Mouse (Mus musculus): Measurements from ENCODE around the gene Gch1. TPM values are rescaled to one million over a fixed set of nuclear protein-coding genes. Genes with fewer than 3 reads are reported as not detected.

The Gch1 gene
- polyA plus RNA-seq, 1 experiment from 2014 or later, result 3.0 TPM

DNA sequence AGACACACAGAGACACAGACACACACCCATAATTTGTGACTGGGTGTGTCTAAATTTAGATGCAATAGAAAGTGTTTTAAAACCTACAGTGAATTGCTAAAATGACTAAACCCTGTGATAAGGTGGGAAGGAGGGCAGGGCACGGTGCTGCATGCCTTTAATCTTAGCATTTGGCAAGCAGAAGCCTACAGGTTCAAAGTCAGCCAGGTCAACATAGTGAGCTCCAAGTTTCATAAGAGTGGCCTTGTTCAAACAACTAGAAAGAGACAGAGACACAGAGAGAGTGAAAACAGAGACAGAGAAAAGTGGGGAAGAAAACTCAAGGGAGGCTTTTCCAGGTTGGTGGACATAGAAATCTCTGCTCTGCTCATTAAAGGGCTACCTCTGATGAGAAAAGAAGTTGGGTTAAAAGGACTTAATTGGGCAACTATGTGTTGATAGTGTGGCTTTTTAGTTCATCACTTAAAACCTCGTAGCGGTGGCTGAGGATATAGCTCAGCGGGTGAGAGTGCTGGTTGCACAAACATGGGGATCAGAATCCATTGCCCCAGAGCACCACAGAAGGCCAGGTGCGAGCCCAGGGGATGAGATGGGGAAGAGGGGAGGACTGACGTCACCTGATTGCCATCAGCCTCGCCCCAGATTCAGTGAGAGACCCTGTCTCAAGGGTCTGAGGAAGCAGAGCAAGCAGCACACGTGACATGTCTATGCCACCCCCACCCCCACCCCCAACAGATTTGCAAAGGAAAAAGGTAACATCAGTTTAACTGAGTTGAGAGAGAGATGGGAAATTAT, 31.2 kb upstream of the Gch1 start:
- no peak overlapping the region for H3K4me3 ChIP-seq
- H3K36me3 ChIP-seq, result no peaks in the 10 kb centered on the region
- H3K9me3 ChIP-seq, result no peaks in the 10 kb centered on the region
- no peaks in the 10 kb centered on the region for H3K27me3 ChIP-seq
- H3K9ac ChIP-seq, result no peak overlapping the region
- H3K4me2 ChIP-seq, result no peak overlapping the region
- WGBS, result 87% methylated on average over 8 of the region's 8 CpGs
- no peaks in the 10 kb centered on the region for H3K4me1 ChIP-seq (replicated peaks)
- ATAC-seq (ENCODE audit: low FRiP score), result no peak
- no peak overlapping the region for H3K27ac ChIP-seq

GRCm38 (mm10) chr14:47218766-47219606, 29.8 kb upstream of the Gch1 start:
- WGBS, result 81% methylated on average over 9 of the region's 9 CpGs
- H3K27me3 ChIP-seq, result no peaks in the 10 kb centered on the region
- H3K36me3 ChIP-seq, result no peaks in the 10 kb centered on the region
- no peaks in the 10 kb centered on the region for H3K4me1 ChIP-seq (replicated peaks)
- ATAC-seq (ENCODE audit: low FRiP score), result no peak
- H3K4me3 ChIP-seq, result no peak overlapping the region
- H3K27ac ChIP-seq, result no peak overlapping the region
- H3K9ac ChIP-seq, result no peak overlapping the region
- no peaks in the 10 kb centered on the region for H3K9me3 ChIP-seq
- no peak overlapping the region for H3K4me2 ChIP-seq

GRCm38 (mm10) chr14:47216541-47216940, 27.3 kb upstream of the Gch1 start:
- H3K4me3 ChIP-seq, result no peak overlapping the region
- WGBS, result 86% methylated on average over 2 of the region's 2 CpGs

GRCm38 (mm10) chr14:47214367-47214766, 25.2 kb upstream of the Gch1 start:
- Histone ChIP-seq H3K9me3 (no peaks in the 10 kb centered on the region), H3K4me3 (no peak overlapping the region), H3K4me2 (no peak overlapping the region), H3K4me1 (replicated peaks) (no peaks in the 10 kb centered on the region), H3K27me3 (no peaks in the 10 kb centered on the region), H3K27ac (no peak overlapping the region), H3K9ac (no peak overlapping the region), H3K36me3 (no peaks in the 10 kb centered on the region)
- ATAC-seq (ENCODE audit: low FRiP score), result no peak
- 83% methylated on average over 5 of the region's 5 CpGs for WGBS

More at GRCm38 (mm10) chr14:47216541-47216940, 27.3 kb upstream of the Gch1 start:
- Histone ChIP-seq H3K36me3 (no peaks in the 10 kb centered on the region), H3K9me3 (no peaks in the 10 kb centered on the region), H3K4me2 (no peak overlapping the region), H3K27ac (no peak overlapping the region), H3K9ac (no peak overlapping the region), H3K4me1 (replicated peaks) (no peaks in the 10 kb centered on the region), H3K27me3 (no peaks in the 10 kb centered on the region)
- ATAC-seq (ENCODE audit: low FRiP score), result no peak

GRCm38 (mm10) chr14:47213305-47213704, 24.1 kb upstream of the Gch1 start:
- H3K27ac ChIP-seq, result no peak overlapping the region
- no peak overlapping the region for H3K9ac ChIP-seq
- no peak overlapping the region for H3K4me2 ChIP-seq
- 87% methylated on average over 4 of the region's 4 CpGs for WGBS
- no peaks in the 10 kb centered on the region for H3K9me3 ChIP-seq
- H3K36me3 ChIP-seq, result no peaks in the 10 kb centered on the region
- H3K4me3 ChIP-seq, result no peak overlapping the region
- no peaks in the 10 kb centered on the region for H3K4me1 ChIP-seq (replicated peaks)
- no peak for ATAC-seq (ENCODE audit: low FRiP score)
- no peaks in the 10 kb centered on the region for H3K27me3 ChIP-seq

DNA sequence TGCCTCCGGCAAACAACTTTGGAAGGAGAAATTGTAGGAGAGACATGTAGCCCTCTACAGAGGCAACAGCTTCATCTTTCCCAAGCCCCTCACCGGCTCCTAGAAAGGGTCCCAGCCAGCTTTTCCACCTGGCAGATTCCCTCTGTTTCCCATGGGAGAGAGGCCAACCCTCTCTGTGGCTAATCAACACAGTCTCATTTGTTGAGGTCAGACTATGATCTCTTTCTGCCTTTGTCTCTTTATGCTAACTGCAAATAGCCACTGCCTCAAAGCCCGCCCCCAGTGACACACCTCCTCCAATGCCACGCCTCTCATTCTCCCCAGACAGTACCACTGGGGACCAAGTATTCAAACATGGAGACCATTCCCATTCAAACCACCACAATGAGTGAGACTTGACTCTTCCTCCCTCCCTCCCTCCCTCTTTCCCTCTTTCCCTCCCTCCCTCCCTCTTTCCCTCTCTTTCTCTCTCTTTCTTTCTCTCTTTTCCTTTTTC, 20.5 kb upstream of the Gch1 start:
- no peaks in the 10 kb centered on the region for H3K9me3 ChIP-seq
- H3K4me3 ChIP-seq, result no peak overlapping the region
- H3K4me1 ChIP-seq (replicated peaks), result no peaks in the 10 kb centered on the region
- no peak overlapping the region for H3K9ac ChIP-seq
- 74% methylated on average over 4 of the region's 4 CpGs for WGBS
- no peaks in the 10 kb centered on the region for H3K27me3 ChIP-seq
- H3K36me3 ChIP-seq, result no peaks in the 10 kb centered on the region
- no peak for ATAC-seq (ENCODE audit: low FRiP score)
- no peak overlapping the region for H3K4me2 ChIP-seq
- H3K27ac ChIP-seq, result no peak overlapping the region

DNA sequence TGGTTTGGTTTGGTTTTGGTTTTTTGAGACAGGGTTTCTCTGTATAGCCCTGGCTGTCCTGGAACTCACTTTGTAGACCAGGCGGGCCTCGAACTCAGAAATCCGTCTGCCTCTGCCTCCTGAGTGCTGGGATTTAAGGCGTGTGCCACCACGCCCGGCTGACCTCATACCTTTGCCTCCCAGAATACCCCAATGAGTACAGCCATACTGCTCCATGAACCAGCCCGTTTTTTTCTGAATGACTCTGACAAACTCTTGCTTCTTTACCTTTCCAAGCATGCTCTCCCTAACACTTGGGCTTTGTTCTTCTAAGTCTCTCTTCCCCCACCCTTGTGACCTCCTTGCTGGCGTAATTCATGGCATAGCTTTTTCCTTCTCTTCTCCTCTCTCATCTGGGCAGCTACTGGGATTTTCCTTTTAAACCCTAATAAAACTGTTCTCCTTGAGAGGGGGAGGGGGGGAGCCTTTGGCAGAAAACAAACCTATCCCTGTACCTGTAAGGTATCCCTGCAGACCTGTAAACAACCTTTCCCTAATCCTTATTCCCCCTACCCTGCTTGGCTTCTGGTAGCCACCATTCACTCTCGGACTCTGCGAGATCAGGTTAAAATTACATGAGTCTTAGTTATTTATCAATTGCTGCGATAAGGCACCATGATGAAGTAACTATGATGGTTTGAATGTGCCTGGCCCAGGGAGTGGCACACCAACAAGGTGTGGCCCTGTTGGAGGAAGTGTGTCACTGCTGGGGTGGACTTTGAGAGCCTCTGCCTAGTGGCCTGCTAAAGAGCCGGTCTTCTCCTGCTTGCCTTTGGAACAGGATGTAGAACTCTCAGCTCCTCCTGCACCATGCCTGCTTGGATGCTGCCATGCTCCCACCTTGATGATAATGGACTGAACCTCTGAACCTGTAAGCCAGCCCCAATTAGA, 19.6 kb upstream of the Gch1 start:
- no peak overlapping the region for H3K4me3 ChIP-seq
- H3K9ac ChIP-seq, result no peak overlapping the region
- 89% methylated on average over 12 of the region's 12 CpGs for WGBS
- no peaks in the 10 kb centered on the region for H3K36me3 ChIP-seq
- H3K4me1 ChIP-seq (replicated peaks), result no peaks in the 10 kb centered on the region
- no peak overlapping the region for H3K27ac ChIP-seq
- H3K27me3 ChIP-seq, result no peaks in the 10 kb centered on the region
- ATAC-seq (ENCODE audit: low FRiP score), result no peak
- H3K4me2 ChIP-seq, result no peak overlapping the region
- H3K9me3 ChIP-seq, result no peaks in the 10 kb centered on the region

DNA sequence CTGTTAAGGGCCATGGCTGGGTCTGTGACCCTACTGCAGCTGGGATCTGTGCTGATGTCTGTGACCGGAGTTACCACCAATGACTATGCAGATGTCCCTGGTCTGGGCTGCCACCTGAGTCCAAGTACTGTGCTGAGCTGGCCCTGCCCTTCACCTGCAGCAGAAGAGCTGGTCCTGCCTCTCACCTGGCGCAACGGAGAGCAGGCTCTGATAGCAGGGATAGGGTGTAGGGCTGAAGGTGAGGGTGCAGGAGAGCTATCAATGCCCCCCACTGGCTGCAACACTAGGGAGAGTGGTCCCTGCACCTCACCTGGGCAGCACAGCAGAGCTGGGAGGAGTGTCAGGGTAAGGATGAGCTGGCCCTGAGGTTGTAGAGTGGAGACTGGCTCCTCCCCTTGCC, 17.4 kb upstream of the Gch1 start:
- ATAC-seq (ENCODE audit: low FRiP score), result no peak

GRCm38 (mm10) chr14:47205270-47205972, 16.2 kb upstream of the Gch1 start:
- Histone ChIP-seq H3K27me3 (no peaks in the 10 kb centered on the region), H3K36me3 (no peaks in the 10 kb centered on the region), H3K4me2 (no peak overlapping the region), H3K4me3 (no peak overlapping the region), H3K9ac (no peak overlapping the region), H3K4me1 (replicated peaks) (no peaks in the 10 kb centered on the region), H3K27ac (no peak overlapping the region), H3K9me3 (no peaks in the 10 kb centered on the region)
- WGBS, result 92% methylated on average over 5 of the region's 5 CpGs
- ATAC-seq (ENCODE audit: low FRiP score), result no peak

More for the DNA sequence above, 17.4 kb upstream of the Gch1 start:
- Histone ChIP-seq H3K36me3 (no peaks in the 10 kb centered on the region), H3K27me3 (no peaks in the 10 kb centered on the region), H3K4me2 (no peak overlapping the region), H3K9me3 (no peaks in the 10 kb centered on the region), H3K4me1 (replicated peaks) (no peaks in the 10 kb centered on the region), H3K9ac (no peak overlapping the region), H3K27ac (no peak overlapping the region), H3K4me3 (no peak overlapping the region)
- WGBS, result 93% methylated on average over 3 of the region's 3 CpGs

DNA sequence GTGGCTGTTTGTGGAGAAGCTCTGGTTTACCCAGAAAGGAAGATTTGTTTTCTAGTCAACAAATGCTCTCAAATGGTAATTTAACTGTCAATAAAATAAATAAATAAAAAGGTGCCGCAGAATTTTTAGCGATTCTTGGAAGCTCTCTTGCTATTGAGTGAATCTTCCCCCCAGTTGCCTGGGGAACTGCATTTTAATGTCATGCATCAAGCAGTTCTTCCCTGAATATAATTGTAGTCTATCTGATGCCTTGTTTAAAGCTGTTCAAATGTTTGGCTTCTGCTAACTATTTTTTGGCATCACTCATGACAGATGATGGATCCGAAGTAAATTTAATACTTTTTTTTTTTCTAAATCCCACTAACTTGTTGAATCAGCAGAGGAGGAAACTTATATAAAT, 8.1 kb upstream of the Gch1 start:
- no peak overlapping the region for H3K4me3 ChIP-seq
- H3K9ac ChIP-seq, result no peak overlapping the region
- no peak for ATAC-seq (ENCODE audit: low FRiP score)
- no peaks in the 10 kb centered on the region for H3K9me3 ChIP-seq
- no peaks in the 10 kb centered on the region for H3K27me3 ChIP-seq
- no peaks in the 10 kb centered on the region for H3K36me3 ChIP-seq
- no peak overlapping the region for H3K4me2 ChIP-seq
- H3K4me1 ChIP-seq (replicated peaks), result no peaks in the 10 kb centered on the region
- 81% methylated on average over 3 of the region's 3 CpGs for whole genome bisulfite sequencing
- no peak overlapping the region for H3K27ac ChIP-seq

- WGBS, result 87% methylated on average over 8 of the region's 8 CpGs
- H3K9me3 ChIP-seq, result no peaks in the 10 kb centered on the region
- no peak for ATAC-seq (ENCODE audit: low FRiP score)
Observed at GRCm38 (mm10) chr14:47196711-47197110, 7.5 kb upstream of the Gch1 start.

More at GRCm38 (mm10) chr14:47196711-47197110, 7.5 kb upstream of the Gch1 start:
- Histone ChIP-seq H3K27me3 (no peaks in the 10 kb centered on the region), H3K4me1 (replicated peaks) (no peaks in the 10 kb centered on the region), H3K4me3 (no peak overlapping the region), H3K9ac (no peak overlapping the region), H3K36me3 (no peaks in the 10 kb centered on the region), H3K27ac (no peak overlapping the region), H3K4me2 (no peak overlapping the region)

Data from hindbrain, embryonic 13.5 days (tissue).